9 mouse cellular contexts compared by ENCODE assay signal in the genomic region with DNA sequence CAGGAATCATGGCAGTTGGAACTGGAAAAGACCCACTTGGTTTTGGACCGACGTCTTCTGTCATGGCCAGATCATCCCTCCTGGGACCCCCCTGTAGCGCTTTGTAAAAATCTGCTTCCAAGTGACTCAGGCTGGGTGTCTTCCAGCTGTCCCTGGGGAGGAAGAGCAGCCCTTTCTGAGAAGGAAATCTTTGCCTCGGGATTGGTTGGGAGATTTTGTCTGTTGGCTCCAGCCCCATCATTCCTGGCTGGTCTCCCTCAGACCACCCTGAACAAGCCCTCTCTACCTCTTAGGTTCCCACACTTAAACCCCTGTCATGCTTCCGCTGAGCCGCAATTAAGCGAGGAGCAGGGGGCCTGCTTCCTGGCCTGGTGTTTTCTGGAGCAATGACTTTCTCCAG.
DNase-seq lines count a peak whose midpoint lies in the region; ATAC-seq and TF ChIP-seq lines count a peak whose summit lies in the region.
"Had no signal": no experiment of that assay in that cellular context is flagged by ENCODE, and none has a peak within 500 bp of the region (broad histone marks: within the 10 kb centered on the region; RNA-seq: fewer than 3 reads in every experiment).

No protein-coding gene starts in this region.

- 76% methylated on average over 7 of the region's 7 CpGs for WGBS in hindbrain, embryonic 10.5 days
- WGBS in hindbrain, postnatal 0 days, result 53% methylated on average over 7 of the region's 7 CpGs
- 54% methylated on average over 7 of the region's 7 CpGs for WGBS in intestine, postnatal 0 days

- no peak overlapping the region for H3K4me3 ChIP-seq in hindbrain, embryonic 10.5 days
- H3K4me3 ChIP-seq in hindbrain, postnatal 0 days (ENCODE audit: low read length), result no peak overlapping the region
- no peak overlapping the region for H3K4me3 ChIP-seq in intestine, postnatal 0 days (ENCODE audit: low read depth, low read length)

- no peak overlapping the region for H3K4me2 ChIP-seq in hindbrain, postnatal 0 days (ENCODE audit: low read depth, low read length)
- no peak overlapping the region for H3K4me2 ChIP-seq in intestine, postnatal 0 days (replicated peaks; ENCODE audit: low read depth)

- intact Hi-C loops in left cerebral cortex, postnatal 4 days (cut with DNase I), result no loop called here

- no peak overlapping the region for H3K9ac ChIP-seq in hindbrain, postnatal 0 days (replicated peaks; ENCODE audit: low read length)
- H3K9ac ChIP-seq in intestine, postnatal 0 days (ENCODE audit: low read depth, low read length), result no peak overlapping the region

- no peaks in the 10 kb centered on the region for H3K9me3 ChIP-seq in hindbrain, embryonic 10.5 days
- H3K9me3 ChIP-seq in hindbrain, postnatal 0 days (ENCODE audit: low read length), result no peaks in the 10 kb centered on the region
- H3K9me3 ChIP-seq in intestine, postnatal 0 days (ENCODE audit: control insufficient read depth), result no peaks in the 10 kb centered on the region

- 0 out of 2 replicates have a peak overlapping the region, but pooled peaks have one; percentile 9 for H3K27ac ChIP-seq in hindbrain, embryonic 10.5 days
- no peak overlapping the region for H3K27ac ChIP-seq in hindbrain, postnatal 0 days
- no peak overlapping the region for H3K27ac ChIP-seq in intestine, postnatal 0 days (ENCODE audit: low read depth, low read length)

- no peaks in the 10 kb centered on the region for H3K36me3 ChIP-seq in hindbrain, embryonic 10.5 days
- no peaks in the 10 kb centered on the region for H3K36me3 ChIP-seq in hindbrain, postnatal 0 days (ENCODE audit: insufficient read depth, low read length)
- no peaks in the 10 kb centered on the region for H3K36me3 ChIP-seq in intestine, postnatal 0 days (ENCODE audit: control insufficient read depth, insufficient read depth)

- no peak for ATAC-seq in hindbrain, postnatal 0 days
- ATAC-seq in intestine, postnatal 0 days, result 0 out of 2 replicates have a peak, but pooled peaks have one; percentile 25

- no peaks in the 10 kb centered on the region; the same call in 1 of the 2 replicates for H3K27me3 ChIP-seq in hindbrain, embryonic 10.5 days (ENCODE audit: insufficient read depth, poor library complexity, severe bottlenecking)
- no peaks in the 10 kb centered on the region for H3K27me3 ChIP-seq in hindbrain, postnatal 0 days (ENCODE audit: insufficient read depth, low read length)
- no peaks in the 10 kb centered on the region for H3K27me3 ChIP-seq in intestine, postnatal 0 days (replicated peaks; ENCODE audit: control insufficient read depth, insufficient read depth, low read length)
- H3K27me3 ChIP-seq: Patski had no signal

- no peak for TF ChIP-seq CTCF in hindbrain, postnatal 0 days (IDR thresholded peaks at IDR 0.05; ENCODE audit: low read depth)
- TF ChIP-seq CTCF in intestine, postnatal 0 days (IDR thresholded peaks at IDR 0.05; ENCODE audit: low read depth), result no peak

- DNase-seq in hindbrain, embryonic 10.5 days (ENCODE audit: low spot score), result no peak
- no peak for DNase-seq in hindbrain, postnatal 0 days (ENCODE audit: low spot score)
- peak; percentile 22 for DNase-seq in NIH3T3 (ENCODE audit: low read depth)
- peak; percentile 78 for DNase-seq in heart, adult 8-10 months (ENCODE audit: low spot score)
- DNase-seq in adrenal gland, postnatal 36 days, result no peak
- DNase-seq in left cerebral cortex, postnatal 4 days, result no peak
- no peak for DNase-seq in adipocyte (ENCODE audit: low spot score)

- peaks cover 56% of the 10 kb centered on the region for H3K4me1 ChIP-seq in hindbrain, embryonic 10.5 days (replicated peaks)
- H3K4me1 ChIP-seq in hindbrain, postnatal 0 days (ENCODE audit: insufficient read depth, low read length), result peaks cover 11% of the 10 kb centered on the region
- no peaks in the 10 kb centered on the region for H3K4me1 ChIP-seq in intestine, postnatal 0 days (replicated peaks; ENCODE audit: control insufficient read depth, insufficient read depth, low read length)

Comparison
In these comparisons a context has a peak if more than half of its experiments do, and no peak if none do; other contexts are left out.
1. DNase-seq: peak in NIH3T3 (single experiment) and heart, adult 8-10 months (single experiment); none in hindbrain, embryonic 10.5 days (single experiment), hindbrain, postnatal 0 days (single experiment), adrenal gland, postnatal 36 days (0 of 2), left cerebral cortex, postnatal 4 days (single experiment) and adipocyte (single experiment).